Mouse (Mus musculus) kidney, adult 2 months (tissue): ENCODE measurements around the gene Fbxl21.

Experiments
- CTCF ChIP-seq: fragments of 200-500 bp; conservative IDR thresholded peaks from 2 replicates; pipeline ENCODE4 v1.5.1; 2011; ENCODE audit warnings: low read depth, mild to moderate bottlenecking, control low read depth, low read length, moderate library complexity, mixed read lengths; ENCODE audit not compliant: insufficient read depth, insufficient read length
- POLR2A ChIP-seq: fragments of 200-500 bp; IDR thresholded peaks from one replicate; pipeline ENCODE4 v1.6.1; 2011; ENCODE audit warnings: low read depth, low read length, control low read depth

DNA sequence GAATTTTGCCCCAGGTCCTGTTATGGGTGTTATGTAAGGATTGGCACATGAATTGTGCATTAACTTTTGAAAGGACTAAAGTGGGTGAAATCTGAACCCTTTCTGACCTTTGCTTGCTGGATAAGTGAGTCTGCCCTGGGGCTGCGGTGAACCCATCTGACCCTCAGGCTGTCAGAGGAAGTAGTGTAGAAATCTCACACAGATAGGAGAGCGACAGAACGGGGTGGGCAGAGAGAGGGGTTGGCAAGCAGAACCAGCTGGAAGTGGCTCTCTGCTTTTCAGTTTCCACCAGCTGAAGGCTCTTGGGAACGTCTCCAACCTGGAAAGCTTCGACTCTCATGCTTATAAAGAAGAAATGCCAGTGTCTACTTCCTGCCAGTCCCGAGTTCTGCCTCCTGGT is 45.0 kb upstream of the Fbxl21 start:
- no peak for TF ChIP-seq POLR2A
- no peak for TF ChIP-seq CTCF
